Mouse (Mus musculus) embryonic facial prominence, embryonic 14.5 days (tissue): ENCODE measurements around the gene Lbp. TPM values are rescaled to one million over a fixed set of nuclear protein-coding genes. Genes with fewer than 3 reads are reported as not detected.

Experiments
- polyA plus RNA-seq: library from polyadenylated mRNA; unstranded; fragments of >200 nt; fragmentation: Nextera tagmentation; extraction: Ambion mirVana; gene quantifications from 2 replicates; pipeline ENCODE4 v1.2.1, GENCODE M21; 2014

Lbp gene
- polyA plus RNA-seq, 1 experiment from 2014 or later = 11.9 TPM

Other genes with a start within 250 kb of the Lbp start
- 18.8 and 19.9 TPM in 2 replicates for gene Tgm2, start 160.1 kb upstream of the Lbp start, polyA plus RNA-seq
- gene D630003M21Rik, start 77.3 kb upstream of the Lbp start, polyA plus RNA-seq = 5.4 and 6.8 TPM in 2 replicates
- gene Bpi, start 48.4 kb upstream of the Lbp start, polyA plus RNA-seq = not detected in 2 replicates
- gene Snhg11, start 69.1 kb downstream of the Lbp start, polyA plus RNA-seq = 7.8 and 10.2 TPM in 2 replicates
- gene Ralgapb, start 103.4 kb downstream of the Lbp start, polyA plus RNA-seq = 18.0 and 18.8 TPM in 2 replicates
- 0.55 and 1.3 TPM in 2 replicates for gene Adig, start 196.1 kb downstream of the Lbp start, polyA plus RNA-seq
- 1.6 and 2.6 TPM in 2 replicates for gene Arhgap40, start 206.3 kb downstream of the Lbp start, polyA plus RNA-seq